In genomic region chr13:10691307-10691706, GRCm38 (mm10) we compare ENCODE assay signal across 18 mouse cellular contexts.
"Had no signal": no experiment of that assay in that cellular context is flagged by ENCODE, and none has a peak within 500 bp of the region (broad histone marks: within the 10 kb centered on the region; RNA-seq: fewer than 3 reads in every experiment).

No protein-coding gene starts in this region.

- H3K9ac ChIP-seq: liver, embryonic 15.5 days; liver, postnatal 0 days; lung, embryonic 15.5 days; midbrain, embryonic 12.5 days; neural tube, embryonic 12.5 days had no signal

- H3K27ac ChIP-seq: liver, embryonic 15.5 days; lung, embryonic 15.5 days; macrophage; midbrain, embryonic 12.5 days; neural tube, embryonic 12.5 days had no signal

- H3K27me3 ChIP-seq: liver, embryonic 15.5 days; lung, embryonic 15.5 days; megakaryocyte, embryonic 14.5 days; midbrain, embryonic 12.5 days; neural tube, embryonic 12.5 days had no signal

- H3K4me1 ChIP-seq: liver, embryonic 15.5 days; lung, embryonic 15.5 days; megakaryocyte, embryonic 14.5 days; midbrain, embryonic 12.5 days; neural tube, embryonic 12.5 days had no signal

- H3K36me3 ChIP-seq: liver, embryonic 15.5 days; lung, embryonic 15.5 days; midbrain, embryonic 12.5 days; neural tube, embryonic 12.5 days had no signal

- H3K4me2 ChIP-seq: liver, embryonic 15.5 days; lung, embryonic 15.5 days; midbrain, embryonic 12.5 days; neural tube, embryonic 12.5 days had no signal

- DNase-seq: liver, postnatal 0 days; lung, adult 2 months; lung, postnatal 14 days; lung, postnatal 36 days; midbrain, embryonic 14.5 days; right cerebral cortex, postnatal 25 days; right cerebral cortex, postnatal 4 days; spleen, adult 18-20 months; thymus, adult 18-20 months; thymus, postnatal 14 days; thymus, postnatal 36 days had no signal

- ATAC-seq: liver, postnatal 0 days; lung, postnatal 0 days had no signal

- H3K9me3 ChIP-seq: liver, embryonic 15.5 days; lung, embryonic 15.5 days; midbrain, embryonic 12.5 days; neural tube, embryonic 12.5 days had no signal

- H3K4me3 ChIP-seq: liver, embryonic 15.5 days; lung, embryonic 15.5 days; megakaryocyte, embryonic 14.5 days; midbrain, embryonic 12.5 days; neural tube, embryonic 12.5 days had no signal
